Mouse (Mus musculus): ENCODE results near the gene Gdf5.
"Not testable (repeated sequence)": the region's sequence is repeated elsewhere in the genome, so short reads cannot be mapped to it uniquely, and the experiment has no call there.

The Gdf5 gene

DNA sequence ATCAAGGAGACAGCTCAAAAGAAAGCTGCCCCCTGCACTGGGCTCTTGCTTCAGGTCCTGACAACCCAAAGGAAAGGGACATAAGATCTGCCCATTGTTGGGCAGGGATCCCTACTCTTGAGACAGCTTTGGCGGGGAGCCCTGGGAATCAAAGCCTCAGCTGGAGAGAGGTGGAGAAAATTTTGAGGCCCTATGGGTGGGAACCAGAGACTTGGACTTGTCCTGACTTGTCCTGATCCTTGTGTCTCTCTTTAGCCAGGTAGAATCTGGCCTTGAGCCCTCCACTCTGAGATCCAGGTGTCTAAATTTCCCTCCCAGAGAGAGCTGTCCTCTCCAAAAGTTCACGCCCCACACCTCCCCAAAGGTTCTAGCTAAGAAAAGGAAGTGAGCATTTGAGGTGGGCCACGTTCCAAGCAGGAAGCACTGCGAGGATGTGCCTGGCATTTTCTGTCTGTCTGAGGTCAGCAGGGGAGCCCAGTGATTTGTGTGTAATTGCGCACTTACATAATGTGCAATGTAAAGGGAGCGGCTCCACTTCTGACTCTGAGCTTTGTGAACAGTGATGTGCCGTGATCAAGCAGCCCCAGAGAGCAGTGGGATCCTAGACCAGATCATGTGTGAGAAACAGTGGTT is 5.2 kb downstream of the Gdf5 start:
- DNase-seq, result no peak

GRCm38 (mm10) chr2:155929531-155930442 is 15.4 kb downstream of the Gdf5 start, which contains the start of gene Uqcc1:
Uqcc1 (minus strand) TSS chr2:155930310.
- DNase-seq, result peak; percentile 92

GRCm38 (mm10) chr2:155928711-155929345 is 16.3 kb downstream of the Gdf5 start:
- DNase-seq, result no peak

- DNase-seq, result not testable (repeated sequence)
Observed at GRCm38 (mm10) chr2:155925213-155925612, 20.0 kb downstream of the Gdf5 start.

DNA sequence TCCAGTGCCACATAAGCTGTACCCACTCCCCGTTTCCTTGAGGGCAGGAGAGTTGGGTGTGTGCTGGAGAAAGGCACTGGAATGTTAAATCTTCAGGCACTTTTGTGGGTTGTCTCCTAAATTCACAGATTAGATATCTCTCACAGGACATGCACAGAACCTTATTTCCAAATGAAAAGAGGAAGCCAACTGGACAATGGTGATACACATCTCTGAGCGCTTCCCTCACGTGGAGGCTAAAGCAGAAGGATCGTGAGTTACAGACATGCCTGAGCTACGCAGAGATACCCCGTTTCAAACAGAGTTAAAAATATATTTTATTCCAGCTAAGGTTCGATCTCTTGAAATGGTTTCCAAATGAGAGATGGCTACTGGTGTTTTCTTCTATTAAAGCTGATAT is 22.0 kb downstream of the Gdf5 start:
- DNase-seq, result no peak

- DNase-seq, result no peak
Observed at GRCm38 (mm10) chr2:155914684-155915083, 30.5 kb downstream of the Gdf5 start.

GRCm38 (mm10) chr2:155903632-155904008 is 41.5 kb downstream of the Gdf5 start:
- DNase-seq, result no peak

GRCm38 (mm10) chr2:155902989-155903631 is 42.1 kb downstream of the Gdf5 start:
- no peak for DNase-seq

DNA sequence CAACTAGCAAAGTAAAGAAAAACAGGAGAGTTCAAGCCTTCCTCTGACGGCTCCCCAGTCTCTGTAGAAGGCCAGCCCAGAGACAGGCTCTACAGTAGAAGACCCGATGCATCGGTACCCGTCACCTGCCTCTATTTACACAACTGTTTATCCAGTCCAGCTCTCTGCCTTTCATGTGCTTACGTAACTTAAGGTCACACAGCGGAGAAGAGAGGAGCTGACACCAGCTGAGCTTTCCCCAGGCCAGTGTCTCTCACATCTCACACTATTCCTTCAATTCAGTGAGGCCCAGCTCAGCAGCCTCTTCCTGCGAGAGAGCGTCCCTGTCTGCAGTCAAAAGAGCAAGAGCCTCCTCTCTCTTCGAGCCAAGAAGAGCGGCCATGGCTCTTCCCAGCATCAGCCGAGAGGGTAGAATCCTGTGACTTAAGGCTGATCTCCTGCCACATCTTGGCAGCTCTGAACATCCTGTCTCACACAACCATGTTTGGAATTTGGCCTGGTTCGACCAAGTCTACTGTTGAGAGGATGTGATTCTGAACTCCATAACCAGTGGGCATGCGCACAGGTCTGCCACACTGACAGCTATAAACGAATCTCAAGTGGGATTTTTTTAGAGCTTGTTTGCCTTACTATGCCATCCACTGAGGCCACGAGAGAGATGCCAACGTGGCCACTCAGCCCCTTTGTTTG is 50.0 kb downstream of the Gdf5 start:
- no peak for DNase-seq

GRCm38 (mm10) chr2:155894307-155895045 is 50.7 kb downstream of the Gdf5 start:
- no peak for DNase-seq
